Mouse (Mus musculus) spleen, adult 2 months (tissue): ENCODE results near the gene Zfp872.

ENCODE experiments used
- CTCF ChIP-seq: fragments of 200-500 bp; IDR thresholded peaks from 2 replicates; pipeline ENCODE4 v1.5.1; 2011; ENCODE audit warnings: mild to moderate bottlenecking, inconsistent platforms; ENCODE audit not compliant: insufficient read depth, insufficient read length, insufficient replicate concordance; ENCODE audit errors: extremely low read depth
- POLR2A ChIP-seq: fragments of 200-500 bp; IDR thresholded peaks from 2 replicates; pipeline ENCODE4 v1.6.1; 2011; ENCODE audit warnings: low read depth, low read length, inconsistent platforms

- TF ChIP-seq CTCF (no peak), POLR2A (no peak)
These were observed 38.3 kb upstream of the Zfp872 start for GRCm38 (mm10) chr9:22149426-22150248.
